Mouse (Mus musculus) embryonic facial prominence, embryonic 14.5 days (tissue): ENCODE data around the gene Gm45716. TPM values are rescaled to one million over a fixed set of nuclear protein-coding genes. Genes with fewer than 3 reads are reported as not detected.

Source experiments
- ATAC-seq: fragments of 200-750 bp; cut with Nextera tagmentation; 2 replicates; pipeline ENCODE4 v1.8.0; 2017; ENCODE audit warnings: low read depth, moderate number of reproducible peaks, moderate TSS enrichment
- DNase-seq: peaks from one replicate; pipeline ENCODE4 v3.0.0-alpha.2; 2015; ENCODE audit warnings: low spot score
- H3K27ac ChIP-seq: fragments of 300-500 bp; sonication (generic); replicated peaks from 2 replicates; pipeline ENCODE4 v1.5.1; 2014; ENCODE audit warnings: low read depth, mild to moderate bottlenecking, low read length, moderate library complexity
- H3K27me3 ChIP-seq: fragments of 300-500 bp; sonication (generic); replicated peaks from 2 replicates; pipeline ENCODE4 v1.6.1; 2014; ENCODE audit warnings: low read length; ENCODE audit not compliant: control insufficient read depth, insufficient read depth
- H3K36me3 ChIP-seq: fragments of 300-500 bp; sonication (generic); 2 replicates; pipeline ENCODE4 v1.6.1; 2014; ENCODE audit warnings: low read length, mixed read lengths; ENCODE audit not compliant: control insufficient read depth, insufficient read depth
- H3K4me1 ChIP-seq: fragments of 300-500 bp; sonication (generic); 2 replicates; pipeline ENCODE4 v1.6.1; 2014; ENCODE audit warnings: antibody characterized with exemption, low read length; ENCODE audit not compliant: control insufficient read depth, insufficient read depth
- H3K4me2 ChIP-seq: fragments of 300-500 bp; sonication (generic); 2 replicates; pipeline ENCODE4 v1.6.1; 2014; ENCODE audit warnings: low read depth, mild to moderate bottlenecking, low read length, moderate library complexity, mixed read lengths
- H3K4me3 ChIP-seq: fragments of 300-500 bp; sonication (generic); 2 replicates; pipeline ENCODE4 v1.5.1; 2014; ENCODE audit warnings: low read depth, mild to moderate bottlenecking, low read length
- H3K9ac ChIP-seq: fragments of 300-500 bp; sonication (generic); 2 replicates; pipeline ENCODE4 v1.6.1; 2014; ENCODE audit warnings: low read depth, mild to moderate bottlenecking, low read length, moderate library complexity, mixed read lengths
- H3K9me3 ChIP-seq: fragments of 300-500 bp; sonication (generic); 2 replicates; pipeline ENCODE4 v1.6.1; 2016; ENCODE audit warnings: low read length; ENCODE audit not compliant: control insufficient read depth
- WGBS: fragments of 180-500 bp; shearing (Covaris S2); extraction: QIAGEN DNeasy Blood & Tissue Kit; methylation state at CpG from one replicate; pipeline ENCODE4 v1.1.7; 2014; 5-methylcytosine and 5-hydroxymethylcytosine counted together
- polyA plus RNA-seq: library from polyadenylated mRNA; unstranded; fragments of >200 nt; fragmentation: Nextera tagmentation; extraction: Ambion mirVana; gene quantifications from 2 replicates; pipeline ENCODE4 v1.2.1, GENCODE M21; 2014

Gm45716 gene
- polyA plus RNA-seq, 1 experiment from 2014 or later: 11.5 TPM

DNA sequence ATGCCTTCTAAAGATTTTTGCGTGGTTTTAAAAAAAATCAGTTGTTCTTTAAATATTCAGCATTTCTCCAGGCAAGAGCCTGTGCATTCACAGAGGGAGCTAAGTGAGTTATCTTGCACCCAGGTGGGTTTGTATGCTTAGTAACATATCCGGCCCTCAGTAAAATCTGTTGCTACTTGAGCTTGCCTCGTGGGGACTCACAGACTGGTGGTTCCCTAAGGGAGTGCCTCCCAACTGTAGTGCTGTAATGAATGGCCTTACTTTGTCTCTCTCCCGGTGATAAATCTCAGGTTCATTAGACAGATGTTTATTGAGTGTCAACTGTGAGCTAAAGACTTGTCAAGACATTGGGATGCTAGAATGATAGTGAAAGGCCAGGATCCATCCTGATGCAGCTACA is 97.1 kb downstream of the Gm45716 start:
- DNase-seq: no peak
- Histone ChIP-seq H3K27me3 (no peaks in the 10 kb centered on the region), H3K4me1 (no peaks in the 10 kb centered on the region), H3K9me3 (no peaks in the 10 kb centered on the region), H3K4me3 (no peak overlapping the region), H3K36me3 (no peaks in the 10 kb centered on the region), H3K4me2 (no peak overlapping the region), H3K27ac (no peak overlapping the region), H3K9ac (no peak overlapping the region)
- peak; percentile 41; the same call in 1 of the 2 replicates for ATAC-seq
- 55% methylated on average over 4 of the region's 4 CpGs for WGBS

- H3K9me3 ChIP-seq: no peaks in the 10 kb centered on the region
- H3K4me2 ChIP-seq: no peak overlapping the region
- H3K27ac ChIP-seq: no peak overlapping the region
- 80% methylated on average over 6 of the region's 6 CpGs for WGBS
- H3K36me3 ChIP-seq: no peaks in the 10 kb centered on the region
- no peaks in the 10 kb centered on the region for H3K27me3 ChIP-seq
- H3K4me1 ChIP-seq: no peaks in the 10 kb centered on the region
- no peak overlapping the region for H3K9ac ChIP-seq
- DNase-seq (no peak), ATAC-seq (no peak)
- no peak overlapping the region for H3K4me3 ChIP-seq
Observed at GRCm38 (mm10) chr11:90286550-90287154, 99.2 kb downstream of the Gm45716 start.

DNA sequence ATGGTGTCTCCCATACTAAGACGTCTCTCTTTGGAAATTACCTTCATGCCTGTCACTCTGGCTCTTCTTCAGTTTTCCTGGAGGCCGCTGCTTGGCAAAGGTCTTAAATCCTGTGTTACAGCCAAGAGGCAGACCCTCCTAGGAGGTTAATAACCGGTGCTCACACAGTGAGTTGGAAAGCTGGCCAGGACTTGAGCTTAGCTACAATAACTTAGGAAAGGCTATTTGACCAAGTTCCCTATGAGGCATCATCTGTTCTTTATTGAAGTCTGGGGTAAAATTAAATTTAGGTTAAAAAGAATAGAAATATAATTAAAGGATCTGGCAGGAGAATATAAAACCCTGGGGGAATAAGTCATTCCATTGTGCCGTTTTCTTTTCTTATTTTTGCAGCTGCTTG is 103.7 kb downstream of the Gm45716 start:
- Histone ChIP-seq H3K9me3 (no peaks in the 10 kb centered on the region), H3K36me3 (no peaks in the 10 kb centered on the region), H3K4me2 (no peak overlapping the region), H3K9ac (no peak overlapping the region), H3K4me1 (no peaks in the 10 kb centered on the region), H3K4me3 (no peak overlapping the region), H3K27me3 (no peaks in the 10 kb centered on the region), H3K27ac (no peak overlapping the region)
- WGBS: 29% methylated on average over 4 of the region's 4 CpGs
- DNase-seq (peak; percentile 75), ATAC-seq (no peak; the same call in 1 of the 2 replicates)

DNA sequence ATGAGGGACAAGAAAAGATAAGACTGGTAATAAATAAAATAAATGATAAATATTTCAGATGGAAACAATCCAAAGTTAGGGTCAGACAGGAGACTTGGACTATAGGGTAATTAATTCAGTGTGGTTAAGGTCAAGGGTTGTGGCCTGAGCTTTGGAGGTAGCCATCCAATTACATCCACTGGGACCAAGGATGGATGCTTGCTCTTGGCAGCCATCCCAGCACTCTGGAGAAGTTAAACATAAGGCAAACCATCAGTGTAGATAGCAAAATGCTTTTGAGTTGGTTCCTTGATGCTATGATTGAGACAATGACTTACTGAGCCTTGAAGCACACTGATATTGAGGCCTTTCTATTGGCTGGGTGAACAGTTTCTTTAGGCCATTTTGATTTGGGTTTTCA is 105.3 kb downstream of the Gm45716 start:
- Histone ChIP-seq H3K9me3 (no peaks in the 10 kb centered on the region), H3K4me3 (no peak overlapping the region), H3K27me3 (no peaks in the 10 kb centered on the region), H3K4me1 (no peaks in the 10 kb centered on the region), H3K27ac (no peak overlapping the region), H3K36me3 (no peaks in the 10 kb centered on the region), H3K4me2 (no peak overlapping the region), H3K9ac (no peak overlapping the region)
- ATAC-seq (no peak), DNase-seq (no peak)

DNA sequence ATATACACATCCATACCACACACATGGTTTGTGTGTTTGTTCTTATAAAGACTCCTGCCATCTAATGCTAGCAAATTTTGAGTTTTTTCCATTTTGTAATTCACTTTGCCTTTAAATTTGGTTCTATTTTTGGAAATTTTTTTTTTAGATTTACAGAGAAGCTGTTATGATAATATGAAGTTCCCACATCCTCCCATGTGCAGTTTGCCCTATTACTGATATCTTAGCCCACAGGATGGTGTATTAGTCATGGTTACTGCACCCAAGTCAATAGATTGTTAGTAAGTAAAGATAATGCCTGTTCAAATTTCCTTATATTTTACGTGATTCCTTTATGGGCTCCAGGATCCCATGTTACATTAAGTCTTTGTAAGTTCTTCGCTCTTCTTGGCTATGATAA is 107.1 kb downstream of the Gm45716 start:
- ATAC-seq: no peak
- Histone ChIP-seq H3K4me1 (no peaks in the 10 kb centered on the region), H3K9me3 (no peaks in the 10 kb centered on the region), H3K27me3 (no peaks in the 10 kb centered on the region), H3K4me3 (no peak overlapping the region), H3K4me2 (no peak overlapping the region), H3K9ac (no peak overlapping the region), H3K36me3 (no peaks in the 10 kb centered on the region), H3K27ac (no peak overlapping the region)
- DNase-seq: no peak
- 88% methylated on average over 2 of the region's 2 CpGs for WGBS

Other genes with a start within 250 kb of the Gm45716 start
- 1.9 and 3.0 TPM in 2 replicates for gene Pctp, start 184.8 kb upstream of the Gm45716 start, polyA plus RNA-seq
- 29.7 and 32.3 TPM in 2 replicates for gene Tmem100, start 157.3 kb upstream of the Gm45716 start, polyA plus RNA-seq
- gene Mmd, start 61.8 kb downstream of the Gm45716 start, polyA plus RNA-seq: 26.5 and 27.1 TPM in 2 replicates
- gene Hlf, start 203.2 kb downstream of the Gm45716 start, polyA plus RNA-seq: 5.1 and 6.2 TPM in 2 replicates